Mouse (Mus musculus) liver, postnatal 0 days (tissue): ENCODE data around the gene Ly6g6f.

Experiments used
- CTCF ChIP-seq: sonication (generic); IDR thresholded peaks from 2 replicates; pipeline ENCODE4 v1.5.1; 2016; ENCODE audit warnings: antibody characterized with exemption, low read depth
- EP300 ChIP-seq: IDR thresholded peaks from 2 replicates; pipeline ENCODE4 v1.6.1; 2016; ENCODE audit warnings: antibody characterized with exemption, low read depth, mild to moderate bottlenecking

DNA sequence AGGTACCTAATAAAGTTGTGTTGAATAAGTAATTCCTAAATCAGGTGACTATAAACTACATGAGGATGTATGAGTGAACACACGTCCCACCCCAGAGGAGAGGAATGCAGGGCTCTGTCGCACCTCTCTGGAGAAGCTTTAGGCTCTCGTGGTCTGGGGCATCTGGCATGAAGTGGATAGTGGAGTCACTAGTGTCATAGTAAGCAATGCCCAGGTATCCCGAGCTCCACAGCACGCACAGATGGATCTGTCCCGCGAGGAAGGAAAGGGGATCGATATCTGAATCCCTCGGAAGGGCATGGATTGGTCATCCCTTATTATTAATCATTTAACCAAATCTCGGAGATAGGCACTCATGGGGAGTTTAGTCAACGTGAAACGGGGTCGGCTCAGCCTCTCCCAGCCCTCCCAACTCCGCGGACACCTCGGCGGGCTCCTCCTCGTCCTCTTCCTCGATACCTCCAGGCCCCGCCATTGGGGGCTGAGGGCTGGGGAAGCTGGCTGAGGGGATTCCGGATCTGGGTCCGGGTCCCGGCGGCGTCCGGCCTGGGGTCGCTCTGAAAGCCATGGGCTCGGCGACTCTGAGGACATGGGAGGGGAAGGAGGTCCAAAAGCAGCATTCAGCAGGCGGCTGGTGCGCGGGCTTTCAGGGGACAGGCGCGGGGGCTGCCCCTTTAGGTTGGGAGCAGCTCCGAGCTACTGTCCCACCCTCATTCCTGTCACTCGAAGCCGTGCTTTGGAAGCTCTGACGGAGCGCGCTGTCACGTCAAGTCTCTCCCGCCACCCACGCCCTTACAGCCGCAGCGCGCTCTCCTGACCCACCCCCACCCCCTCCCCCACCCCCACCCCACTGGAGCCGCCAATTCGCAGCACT lies 39.4 kb downstream of the Ly6g6f start:
- TF ChIP-seq CTCF: no peak
- no peak for TF ChIP-seq EP300
